Comparison of ENCODE assay signal across 8 mouse cellular contexts in genomic region chr4:33248062-33248889, GRCm38 (mm10). TPM values are rescaled to one million over a fixed set of nuclear protein-coding genes. Genes with fewer than 3 reads are reported as not detected.
DNase-seq lines count a peak whose midpoint lies in the region; ATAC-seq lines count a peak whose summit lies in the region.

No protein-coding gene starts in this region.

- H3K4me2 ChIP-seq in hindbrain, embryonic 13.5 days, result peak overlapping the region; percentile 51

- peak; percentile 99 for DNase-seq in Muller cell, postnatal 12 days (ENCODE audit: inconsistent ontology term)
- peak; percentile 99 for DNase-seq in cerebellum, adult 9-11 months
- peak; percentile 98 for DNase-seq in frontal cortex, postnatal 10 days (ENCODE audit: low spot score in 2 of 2)
- peak; percentile 91 to 93 for DNase-seq in layer of hippocampus, postnatal 25 days (ENCODE audit: extremely low spot score in 1 of 2, low spot score in 1 of 2)
- peak; percentile 98 for DNase-seq in lung, postnatal 25 days (ENCODE audit: low spot score)
- peak; percentile 97 for DNase-seq in retina, embryonic 14.5 days (ENCODE audit: low spot score)
- peak; percentile 99 for DNase-seq in thymus, postnatal 4 days

- H3K27ac ChIP-seq in hindbrain, embryonic 13.5 days, result peak overlapping the region; percentile 100

- H3K9ac ChIP-seq in hindbrain, embryonic 13.5 days, result peak overlapping the region; percentile 98

- peak; percentile 94 for ATAC-seq in hindbrain, embryonic 13.5 days (ENCODE audit: low FRiP score)

- H3K27me3 ChIP-seq in hindbrain, embryonic 13.5 days, result no peaks in the 10 kb centered on the region

- under 1% methylated on average over 83 of the region's 88 CpGs for WGBS in hindbrain, embryonic 13.5 days

- H3K4me1 ChIP-seq in hindbrain, embryonic 13.5 days (replicated peaks), result peaks cover 17% of the 10 kb centered on the region

- peaks cover 30% of the 10 kb centered on the region for H3K36me3 ChIP-seq in hindbrain, embryonic 13.5 days

- no peaks in the 10 kb centered on the region for H3K9me3 ChIP-seq in hindbrain, embryonic 13.5 days

- peak overlapping the region; percentile 91 for H3K4me3 ChIP-seq in hindbrain, embryonic 13.5 days

RNA-seq across cellular contexts. Expression of gene Srsf12, which starts 39.5 kb away (rescaled TPM):
- 40.9 and 42.1 TPM in 2 replicates for polyA plus RNA-seq in hindbrain, embryonic 13.5 days (2015; fragmentation: Nextera tagmentation; extraction: Ambion mirVana)
- total RNA-seq in layer of hippocampus, postnatal 25 days (2021), result 10 to 100 TPM; 24.3 to 31.9 TPM

RNA-seq across cellular contexts. Expression of gene Pnrc1, which starts 41.7 kb away (rescaled TPM):
- 64.9 and 69.5 TPM in 2 replicates for polyA plus RNA-seq in hindbrain, embryonic 13.5 days (2015; fragmentation: Nextera tagmentation; extraction: Ambion mirVana)
- 100 to 1,000 TPM; 129 to 137 TPM for total RNA-seq in layer of hippocampus, postnatal 25 days (2021)

RNA-seq across cellular contexts. Expression of gene Pm20d2, which starts 58.7 kb away (rescaled TPM):
- polyA plus RNA-seq in hindbrain, embryonic 13.5 days (2015; fragmentation: Nextera tagmentation; extraction: Ambion mirVana), result 1.3 and 2.4 TPM in 2 replicates
- 10 to 100 TPM in 1 of 2 experiments, 1 to 10 TPM in 1; 9.4 to 13.4 TPM for total RNA-seq in layer of hippocampus, postnatal 25 days (2021)

Comparison
In these comparisons a context has a peak if more than half of its experiments do, and no peak if none do; other contexts are left out.
1. Peak in every context shown above with its lines: DNase-seq, ATAC-seq, H3K4me3 ChIP-seq and H3K27ac ChIP-seq.